Mouse (Mus musculus) kidney, adult 2 months (tissue): Measurements from ENCODE around the gene Dach2.

Source experiments
- CTCF ChIP-seq: fragments of 200-500 bp; conservative IDR thresholded peaks from 2 replicates; pipeline ENCODE4 v1.5.1; 2011; ENCODE audit warnings: low read depth, mild to moderate bottlenecking, control low read depth, low read length, moderate library complexity, mixed read lengths; ENCODE audit not compliant: insufficient read depth, insufficient read length
- POLR2A ChIP-seq: fragments of 200-500 bp; IDR thresholded peaks from one replicate; pipeline ENCODE4 v1.6.1; 2011; ENCODE audit warnings: low read depth, low read length, control low read depth

DNA sequence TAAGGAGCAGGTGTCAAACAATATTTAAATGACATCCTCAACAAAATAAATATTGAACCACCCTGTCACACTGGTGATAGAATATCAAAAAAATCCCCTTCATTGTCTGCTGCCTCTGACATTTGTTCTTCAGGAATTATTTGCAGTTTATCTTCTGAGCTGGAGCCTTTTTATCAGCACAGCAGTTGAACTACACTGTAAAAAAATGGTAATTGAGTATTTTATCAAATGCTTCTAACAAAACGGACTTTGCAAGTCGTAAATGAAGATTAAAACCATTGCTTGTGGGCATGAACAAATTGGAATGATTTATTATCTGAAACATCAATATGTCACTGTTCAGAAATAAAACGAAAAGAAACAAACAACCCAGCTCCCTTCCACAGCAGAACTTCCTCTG lies 97.1 kb downstream of the Dach2 start:
- TF ChIP-seq POLR2A (no peak), CTCF (no peak)
